Mouse (Mus musculus): ENCODE data around the gene C1ql4. TPM values are rescaled to one million over a fixed set of nuclear protein-coding genes. Genes with fewer than 3 reads are reported as not detected.

The C1ql4 gene
- polyA plus RNA-seq, 1 experiment from 2014 or later: 0.18 TPM

DNA sequence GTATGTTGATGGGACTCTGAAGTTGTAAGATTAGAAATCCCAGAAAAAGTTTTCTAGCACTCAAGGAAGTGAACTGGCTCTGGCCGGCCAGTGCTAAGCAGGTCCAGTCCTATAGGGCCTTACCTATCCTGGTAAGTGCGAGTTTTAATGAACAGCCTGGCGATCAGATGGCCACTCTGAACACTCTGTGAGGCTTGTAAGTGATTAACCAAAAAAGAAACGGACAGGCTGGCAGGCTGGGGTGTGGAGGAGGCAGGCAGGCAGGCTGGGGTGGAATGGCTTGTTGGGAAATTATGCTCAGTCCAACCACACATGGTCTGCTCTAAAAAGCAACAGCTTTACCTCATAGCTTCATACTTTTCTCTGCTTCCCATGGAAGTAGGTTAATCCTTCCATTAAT is 52.2 kb downstream of the C1ql4 start:
- DNase-seq (ENCODE audit: low spot score): no peak

Small RNAs within 50 kb of the gene (microRNA-seq; reads per million reads assigned to microRNA genes)
- gene Mir6960 (ENCODE audit: borderline number of aligned reads): 3.3 reads per million

Other genes with a start within 250 kb of the C1ql4 start
- gene Kmt2d, start 216.6 kb downstream of the C1ql4 start, polyA plus RNA-seq (2015; fragmentation: Nextera tagmentation; extraction: Ambion mirVana): 9.4 and 15.6 TPM in 2 replicates
- 10.3 and 10.8 TPM in 2 replicates for gene Rhebl1, start 193.3 kb downstream of the C1ql4 start, polyA plus RNA-seq (2015; fragmentation: Nextera tagmentation; extraction: Ambion mirVana)
- 0.78 and 0.85 TPM in 2 replicates for gene Dhh, start 189.3 kb downstream of the C1ql4 start, polyA plus RNA-seq (2015; fragmentation: Nextera tagmentation; extraction: Ambion mirVana)
- gene Lmbr1l, start 169.6 kb downstream of the C1ql4 start, polyA plus RNA-seq (2015; fragmentation: Nextera tagmentation; extraction: Ambion mirVana): 27.8 and 31.9 TPM in 2 replicates
- 1,370 and 1,449 TPM in 2 replicates for gene Tuba1b, start 153.3 kb downstream of the C1ql4 start, polyA plus RNA-seq (2015; fragmentation: Nextera tagmentation; extraction: Ambion mirVana)
- not detected in 2 replicates for gene Gm49450, start 134.3 kb downstream of the C1ql4 start, polyA plus RNA-seq (2015; fragmentation: Nextera tagmentation; extraction: Ambion mirVana)
- 227 and 236 TPM in 2 replicates for gene Tuba1a, start 134.1 kb downstream of the C1ql4 start, polyA plus RNA-seq (2015; fragmentation: Nextera tagmentation; extraction: Ambion mirVana)
- gene Tuba1c, start 57.9 kb downstream of the C1ql4 start, polyA plus RNA-seq (2015; fragmentation: Nextera tagmentation; extraction: Ambion mirVana): 153 and 156 TPM in 2 replicates
- gene Prph, start 32.6 kb downstream of the C1ql4 start, polyA plus RNA-seq (2015; fragmentation: Nextera tagmentation; extraction: Ambion mirVana): 0.99 and 1.1 TPM in 2 replicates
- gene Troap, start 13.2 kb downstream of the C1ql4 start, polyA plus RNA-seq (2015; fragmentation: Nextera tagmentation; extraction: Ambion mirVana): 21.8 and 25.3 TPM in 2 replicates
- 0.13 and 0.22 TPM in 2 replicates for gene Dnajc22, start 5.4 kb upstream of the C1ql4 start, polyA plus RNA-seq (2015; fragmentation: Nextera tagmentation; extraction: Ambion mirVana)
- 30.2 and 31.1 TPM in 2 replicates for gene Spats2, start 38.1 kb upstream of the C1ql4 start, polyA plus RNA-seq (2015; fragmentation: Nextera tagmentation; extraction: Ambion mirVana)
- gene Kcnh3, start 137.0 kb upstream of the C1ql4 start, polyA plus RNA-seq (2015; fragmentation: Nextera tagmentation; extraction: Ambion mirVana): 20.0 and 20.8 TPM in 2 replicates
- gene Mcrs1, start 164.1 kb upstream of the C1ql4 start, polyA plus RNA-seq (2015; fragmentation: Nextera tagmentation; extraction: Ambion mirVana): 136 and 154 TPM in 2 replicates
- 13.0 and 14.0 TPM in 2 replicates for gene Prpf40b, start 207.3 kb upstream of the C1ql4 start, polyA plus RNA-seq (2015; fragmentation: Nextera tagmentation; extraction: Ambion mirVana)
- gene Fam186b, start 208.1 kb upstream of the C1ql4 start, polyA plus RNA-seq (2015; fragmentation: Nextera tagmentation; extraction: Ambion mirVana): 0.05 and 0.08 TPM in 2 replicates

Data from thymus, postnatal 0 days (tissue).